Mouse (Mus musculus): Measurements from ENCODE around the gene Ptbp1. TPM values are rescaled to one million over a fixed set of nuclear protein-coding genes. Genes with fewer than 3 reads are reported as not detected.
A peak's percentile ranks its signal among the peaks of the same experiment; 100 is the strongest.

Gene Ptbp1
- polyA plus RNA-seq, 1 experiment from 2014 or later, result 136 TPM

GRCm38 (mm10) chr10:79852107-79852789 lies 2.0 kb upstream of the Ptbp1 start:
- WGBS (ENCODE audit: insufficient replicate concordance), result 50% methylated on average over 9 of the region's 9 CpGs
- H3K9me3 ChIP-seq (replicated peaks), result no peaks in the 10 kb centered on the region
- H3K4me1 ChIP-seq (replicated peaks), result peaks cover 61% of the 10 kb centered on the region
- DNase-seq (no peak), ATAC-seq (ENCODE audit: low read depth) (no peak)
- peak overlapping the region; percentile 65 for H3K4me3 ChIP-seq (replicated peaks)
- H3K27me3 ChIP-seq, result no peaks in the 10 kb centered on the region
- peak overlapping the region; percentile 97 for H3K4me2 ChIP-seq
- H3K36me3 ChIP-seq, result peaks cover 15% of the 10 kb centered on the region
- peak overlapping the region; percentile 82 for H3K9ac ChIP-seq
- H3K27ac ChIP-seq, result peak overlapping the region; percentile 97

GRCm38 (mm10) chr10:79852827-79853226 lies 1.4 kb upstream of the Ptbp1 start:
- Histone ChIP-seq H3K9me3 (replicated peaks) (no peaks in the 10 kb centered on the region), H3K4me2 (peak overlapping the region; percentile 97), H3K27ac (peak overlapping the region; percentile 97), H3K27me3 (no peaks in the 10 kb centered on the region), H3K36me3 (peaks cover 20% of the 10 kb centered on the region), H3K4me1 (replicated peaks) (peaks cover 67% of the 10 kb centered on the region), H3K9ac (peak overlapping the region; percentile 82), H3K4me3 (replicated peaks) (peak overlapping the region; percentile 65)
- WGBS (ENCODE audit: insufficient replicate concordance), result 25% methylated on average over 8 of the region's 8 CpGs
- ATAC-seq (ENCODE audit: low read depth), result no peak
- no peak for DNase-seq

- DNase-seq (peak; percentile 62), ATAC-seq (ENCODE audit: low read depth) (no peak)
- H3K27me3 ChIP-seq, result no peaks in the 10 kb centered on the region
- peak overlapping the region; percentile 65 for H3K4me3 ChIP-seq (replicated peaks)
- no peaks in the 10 kb centered on the region for H3K9me3 ChIP-seq (replicated peaks)
- peaks cover 26% of the 10 kb centered on the region for H3K36me3 ChIP-seq
- WGBS (ENCODE audit: insufficient replicate concordance), result 2% methylated on average over 15 of the region's 15 CpGs
- peak overlapping the region; percentile 82 for H3K9ac ChIP-seq
- peak overlapping the region; percentile 97 for H3K4me2 ChIP-seq
- peaks cover 72% of the 10 kb centered on the region for H3K4me1 ChIP-seq (replicated peaks)
- peak overlapping the region; percentile 97 for H3K27ac ChIP-seq
These were observed 835 bp upstream of the Ptbp1 start for GRCm38 (mm10) chr10:79853392-79853791.

GRCm38 (mm10) chr10:79854801-79855541 lies 744 bp downstream of the Ptbp1 start:
- peak; percentile 54 for DNase-seq
- peak overlapping the region; percentile 96 for H3K9ac ChIP-seq
- under 1% methylated on average over 83 of the region's 83 CpGs for WGBS (ENCODE audit: insufficient replicate concordance)
- peak overlapping the region; percentile 91 for H3K4me2 ChIP-seq
- no peaks in the 10 kb centered on the region for H3K9me3 ChIP-seq (replicated peaks)
- H3K4me3 ChIP-seq (replicated peaks), result peak overlapping the region; percentile 95
- H3K27me3 ChIP-seq, result no peaks in the 10 kb centered on the region
- H3K36me3 ChIP-seq, result peaks cover 42% of the 10 kb centered on the region
- ATAC-seq (ENCODE audit: low read depth), result peak; percentile 29
- peak overlapping the region; percentile 98 for H3K27ac ChIP-seq
- peaks cover 84% of the 10 kb centered on the region for H3K4me1 ChIP-seq (replicated peaks)

GRCm38 (mm10) chr10:79855558-79856184 lies 1.4 kb downstream of the Ptbp1 start:
- 0% methylated on average over 10 of the region's 10 CpGs for WGBS (ENCODE audit: insufficient replicate concordance)
- Histone ChIP-seq H3K4me1 (replicated peaks) (peaks cover 79% of the 10 kb centered on the region), H3K9ac (peak overlapping the region; percentile 96), H3K27ac (peak overlapping the region; percentile 98), H3K4me2 (peak overlapping the region; percentile 91), H3K36me3 (peaks cover 49% of the 10 kb centered on the region), H3K9me3 (replicated peaks) (no peaks in the 10 kb centered on the region), H3K27me3 (no peaks in the 10 kb centered on the region), H3K4me3 (replicated peaks) (peak overlapping the region; percentile 95)
- ATAC-seq (ENCODE audit: low read depth) (no peak), DNase-seq (peak; percentile 42)

- H3K36me3 ChIP-seq, result peaks cover 55% of the 10 kb centered on the region
- H3K4me3 ChIP-seq (replicated peaks), result peak overlapping the region; percentile 95
- H3K9me3 ChIP-seq (replicated peaks), result no peaks in the 10 kb centered on the region
- peak overlapping the region; percentile 98 for H3K27ac ChIP-seq
- peaks cover 73% of the 10 kb centered on the region for H3K4me1 ChIP-seq (replicated peaks)
- 28% methylated on average over 6 of the region's 6 CpGs for WGBS (ENCODE audit: insufficient replicate concordance)
- peak overlapping the region; percentile 91 for H3K4me2 ChIP-seq
- no peaks in the 10 kb centered on the region for H3K27me3 ChIP-seq
- no peak for ATAC-seq (ENCODE audit: low read depth)
- DNase-seq, result no peak
- peak overlapping the region; percentile 96 for H3K9ac ChIP-seq
These were observed 2.1 kb downstream of the Ptbp1 start for GRCm38 (mm10) chr10:79856280-79856679.

- peaks cover 61% of the 10 kb centered on the region for H3K36me3 ChIP-seq
- no peaks in the 10 kb centered on the region for H3K9me3 ChIP-seq (replicated peaks)
- peak overlapping the region; percentile 91 for H3K4me2 ChIP-seq
- no peak for ATAC-seq (ENCODE audit: low read depth)
- H3K27ac ChIP-seq, result peak overlapping the region; percentile 98
- H3K4me1 ChIP-seq (replicated peaks), result peaks cover 67% of the 10 kb centered on the region
- no peak for DNase-seq
- 28% methylated on average over 7 of the region's 7 CpGs for WGBS (ENCODE audit: insufficient replicate concordance)
- peak overlapping the region; percentile 96 for H3K9ac ChIP-seq
- H3K4me3 ChIP-seq (replicated peaks), result peak overlapping the region; percentile 95
- H3K27me3 ChIP-seq, result no peaks in the 10 kb centered on the region
These were observed 2.7 kb downstream of the Ptbp1 start for GRCm38 (mm10) chr10:79856704-79857451.

- Histone ChIP-seq H3K36me3 (peaks cover 67% of the 10 kb centered on the region), H3K4me3 (replicated peaks) (peak overlapping the region; percentile 95), H3K9me3 (replicated peaks) (no peaks in the 10 kb centered on the region), H3K27ac (peak overlapping the region; percentile 98), H3K4me1 (replicated peaks) (peaks cover 61% of the 10 kb centered on the region), H3K27me3 (no peaks in the 10 kb centered on the region), H3K4me2 (peak overlapping the region; percentile 91), H3K9ac (peak overlapping the region; percentile 96)
- DNase-seq, result no peak
- 37% methylated on average over 4 of the region's 4 CpGs for WGBS (ENCODE audit: insufficient replicate concordance)
- ATAC-seq (ENCODE audit: low read depth), result no peak
These were observed 3.2 kb downstream of the Ptbp1 start for GRCm38 (mm10) chr10:79857452-79857811.

GRCm38 (mm10) chr10:79857894-79858293 lies 3.7 kb downstream of the Ptbp1 start:
- H3K36me3 ChIP-seq, result peaks cover 71% of the 10 kb centered on the region
- H3K9ac ChIP-seq, result peak overlapping the region; percentile 96
- DNase-seq, result no peak
- no peak for ATAC-seq (ENCODE audit: low read depth)
- WGBS (ENCODE audit: insufficient replicate concordance), result 83% methylated on average over 2 of the region's 2 CpGs
- H3K4me2 ChIP-seq, result peak overlapping the region; percentile 91
- peaks cover 57% of the 10 kb centered on the region for H3K4me1 ChIP-seq (replicated peaks)
- no peaks in the 10 kb centered on the region for H3K9me3 ChIP-seq (replicated peaks)
- H3K27ac ChIP-seq, result peak overlapping the region; percentile 98
- H3K27me3 ChIP-seq, result no peaks in the 10 kb centered on the region
- peak overlapping the region; percentile 95 for H3K4me3 ChIP-seq (replicated peaks)

- Histone ChIP-seq H3K4me2 (peak overlapping the region; percentile 91), H3K9me3 (replicated peaks) (no peaks in the 10 kb centered on the region), H3K9ac (peak overlapping the region; percentile 96), H3K36me3 (peaks cover 78% of the 10 kb centered on the region), H3K27me3 (no peaks in the 10 kb centered on the region), H3K4me3 (replicated peaks) (0 out of 2 replicates have a peak overlapping the region, but pooled peaks have one; percentile 95), H3K4me1 (replicated peaks) (peaks cover 50% of the 10 kb centered on the region), H3K27ac (peak overlapping the region; percentile 98; the same call in 1 of the 2 replicates)
- DNase-seq (no peak), ATAC-seq (ENCODE audit: low read depth) (no peak)
- WGBS (ENCODE audit: insufficient replicate concordance), result 67% methylated on average over 17 of the region's 17 CpGs
These were observed 4.3 kb downstream of the Ptbp1 start for GRCm38 (mm10) chr10:79858416-79859074.

All from liver, embryonic 13.5 days (tissue).